Mouse (Mus musculus): ENCODE data around the gene Acot13.

The Acot13 gene

GRCm38 (mm10) chr13:24826116-24826515 is 5.2 kb downstream of the Acot13 start:
- no peak for DNase-seq

GRCm38 (mm10) chr13:24825587-24825986 is 5.8 kb downstream of the Acot13 start:
- DNase-seq, result no peak

GRCm38 (mm10) chr13:24824647-24825046 is 6.7 kb downstream of the Acot13 start:
- no peak for DNase-seq

- DNase-seq, result no peak
Measured at GRCm38 (mm10) chr13:24822663-24823343, 8.5 kb downstream of the Acot13 start.

- DNase-seq, result no peak
Measured at GRCm38 (mm10) chr13:24819931-24820330, 11.4 kb downstream of the Acot13 start.

- peak; percentile 6 for DNase-seq
Measured at GRCm38 (mm10) chr13:24816125-24817092, 14.9 kb downstream of the Acot13 start.

GRCm38 (mm10) chr13:24814616-24815015 is 16.7 kb downstream of the Acot13 start:
- no peak for DNase-seq

- DNase-seq, result no peak
Measured at GRCm38 (mm10) chr13:24812521-24812920, 18.8 kb downstream of the Acot13 start.

- no peak for DNase-seq
Measured at GRCm38 (mm10) chr13:24806079-24806478, 25.3 kb downstream of the Acot13 start.

- no peak for DNase-seq
Measured at GRCm38 (mm10) chr13:24803196-24803595, 28.1 kb downstream of the Acot13 start.

- peak; percentile 53 for DNase-seq
Measured at GRCm38 (mm10) chr13:24802131-24802691, 29.1 kb downstream of the Acot13 start.

GRCm38 (mm10) chr13:24801308-24801921 is 29.9 kb downstream of the Acot13 start, which contains the start of gene BC005537:
Gene BC005537 (plus strand): TSS chr13:24801657.
- no peak for DNase-seq

- DNase-seq, result peak; percentile 98
Measured at GRCm38 (mm10) chr13:24800674-24801307, 30.5 kb downstream of the Acot13 start.

GRCm38 (mm10) chr13:24799925-24800673 is 31.2 kb downstream of the Acot13 start:
- peak; percentile 59 for DNase-seq

GRCm38 (mm10) chr13:24799378-24799777 is 32.0 kb downstream of the Acot13 start:
- DNase-seq, result no peak

- DNase-seq, result no peak
Measured at GRCm38 (mm10) chr13:24798686-24799085, 32.7 kb downstream of the Acot13 start.

GRCm38 (mm10) chr13:24792411-24793045 is 38.8 kb downstream of the Acot13 start:
- no peak for DNase-seq

GRCm38 (mm10) chr13:24791349-24791748 is 40.0 kb downstream of the Acot13 start:
- no peak for DNase-seq

GRCm38 (mm10) chr13:24787477-24787876 is 43.9 kb downstream of the Acot13 start:
- DNase-seq, result no peak

- DNase-seq, result peak; percentile 77
Measured at GRCm38 (mm10) chr13:24786014-24786490, 45.3 kb downstream of the Acot13 start.

- no peak for DNase-seq
Measured at GRCm38 (mm10) chr13:24781916-24782315, 49.4 kb downstream of the Acot13 start.

All from retina, postnatal 1 day (tissue).